Mouse (Mus musculus) brain, embryonic 18.5 days (tissue): ENCODE measurements around the gene Spag7.

ENCODE experiments used
- DNase-seq: peaks from one replicate; pipeline ENCODE4 v3.0.0-alpha.2; 2012; ENCODE audit warnings: low read depth, low spot score

Gene Spag7

GRCm38 (mm10) chr11:70643051-70643450 lies 26.2 kb downstream of the Spag7 start:
- no peak for DNase-seq

- DNase-seq, result no peak
Measured at GRCm38 (mm10) chr11:70641241-70641640, 28.0 kb downstream of the Spag7 start.

GRCm38 (mm10) chr11:70639976-70640375 lies 29.2 kb downstream of the Spag7 start:
- no peak for DNase-seq

- DNase-seq, result no peak
Measured at GRCm38 (mm10) chr11:70638714-70639278, 30.4 kb downstream of the Spag7 start, which contains the start of gene Gp1ba. Gp1ba (plus strand) TSS chr11:70639122.

DNA sequence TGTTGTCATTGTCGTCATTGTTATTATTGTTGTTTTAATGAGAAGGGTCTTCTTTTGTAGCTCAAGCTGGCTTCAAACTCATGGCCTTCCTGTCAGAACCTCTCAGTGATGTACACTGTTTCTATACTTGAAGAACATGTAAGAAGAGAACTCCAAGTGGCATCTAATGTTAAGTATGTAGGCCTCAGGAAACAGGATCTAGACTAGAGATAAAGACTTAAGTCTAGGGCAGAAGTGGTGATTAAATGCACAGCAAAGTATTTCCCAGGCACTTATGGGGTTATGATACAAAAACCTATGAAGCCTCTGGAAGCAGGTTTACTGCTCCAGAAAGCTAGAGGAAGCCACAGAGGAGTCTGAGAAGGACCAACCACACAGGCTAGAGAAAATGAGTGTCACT lies 30.9 kb downstream of the Spag7 start:
- DNase-seq, result no peak

GRCm38 (mm10) chr11:70637764-70638163 lies 31.5 kb downstream of the Spag7 start:
- DNase-seq, result no peak

- DNase-seq, result no peak
Measured at GRCm38 (mm10) chr11:70635601-70636000, 33.6 kb downstream of the Spag7 start.

DNA sequence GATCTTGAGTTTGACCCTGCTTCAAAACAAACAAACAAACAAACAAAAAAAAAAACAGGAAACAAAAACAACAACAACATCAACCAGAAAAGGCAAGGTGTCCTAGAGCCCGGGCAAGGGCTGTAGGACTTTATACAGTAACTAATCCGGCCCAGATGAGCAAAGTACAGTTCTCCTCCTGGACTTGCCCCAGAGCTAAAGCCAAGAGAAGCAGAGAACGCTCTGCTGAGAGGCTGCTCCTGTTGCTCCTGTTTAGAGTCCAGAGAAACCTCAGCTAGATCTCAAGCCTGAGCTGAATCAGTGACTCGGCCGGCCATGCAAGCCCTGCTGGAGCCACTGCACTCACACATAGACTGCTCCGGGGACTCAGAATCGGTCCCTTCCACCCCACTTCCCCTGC lies 39.1 kb downstream of the Spag7 start:
- DNase-seq, result no peak

- DNase-seq, result no peak
Measured at GRCm38 (mm10) chr11:70629557-70629956, 39.7 kb downstream of the Spag7 start.

GRCm38 (mm10) chr11:70628431-70628830 lies 40.8 kb downstream of the Spag7 start:
- no peak for DNase-seq

DNA sequence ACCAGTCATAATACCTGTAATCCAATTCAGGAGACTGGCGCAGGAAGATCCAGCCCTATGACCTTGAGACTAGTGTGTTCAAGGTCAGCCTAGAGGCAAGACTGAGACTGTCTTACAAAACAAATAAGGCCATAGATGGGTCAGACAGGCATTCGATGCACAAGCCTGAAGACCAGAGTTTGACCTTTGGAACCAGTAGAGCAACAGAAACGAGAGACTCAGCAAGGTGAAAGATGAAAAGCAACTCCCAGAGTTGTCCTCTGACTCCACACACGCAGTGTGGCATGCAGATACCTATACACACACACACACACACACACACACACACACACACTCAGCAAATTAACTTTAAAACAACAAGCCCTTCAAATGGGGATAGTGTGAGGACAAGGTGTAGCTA lies 42.3 kb downstream of the Spag7 start:
- no peak for DNase-seq

DNA sequence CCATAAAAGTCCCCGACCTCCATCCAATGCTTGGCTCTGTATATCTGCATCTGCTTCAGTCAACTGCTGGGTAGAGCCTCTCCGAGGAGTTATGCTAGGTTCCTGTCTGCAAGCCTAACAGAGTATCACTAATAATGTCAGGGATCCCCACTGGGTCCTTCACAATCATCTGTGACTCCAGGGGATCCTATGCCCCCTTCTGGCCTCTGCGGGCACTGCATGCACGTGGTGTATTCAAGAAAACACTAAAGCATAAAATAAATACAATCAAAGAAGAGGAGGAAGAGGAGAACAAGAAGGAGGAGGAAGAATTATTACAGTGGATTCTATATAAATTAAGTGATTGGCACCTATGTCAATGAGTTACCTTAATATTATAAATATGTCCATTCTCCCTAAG lies 43.7 kb downstream of the Spag7 start:
- DNase-seq, result no peak

DNA sequence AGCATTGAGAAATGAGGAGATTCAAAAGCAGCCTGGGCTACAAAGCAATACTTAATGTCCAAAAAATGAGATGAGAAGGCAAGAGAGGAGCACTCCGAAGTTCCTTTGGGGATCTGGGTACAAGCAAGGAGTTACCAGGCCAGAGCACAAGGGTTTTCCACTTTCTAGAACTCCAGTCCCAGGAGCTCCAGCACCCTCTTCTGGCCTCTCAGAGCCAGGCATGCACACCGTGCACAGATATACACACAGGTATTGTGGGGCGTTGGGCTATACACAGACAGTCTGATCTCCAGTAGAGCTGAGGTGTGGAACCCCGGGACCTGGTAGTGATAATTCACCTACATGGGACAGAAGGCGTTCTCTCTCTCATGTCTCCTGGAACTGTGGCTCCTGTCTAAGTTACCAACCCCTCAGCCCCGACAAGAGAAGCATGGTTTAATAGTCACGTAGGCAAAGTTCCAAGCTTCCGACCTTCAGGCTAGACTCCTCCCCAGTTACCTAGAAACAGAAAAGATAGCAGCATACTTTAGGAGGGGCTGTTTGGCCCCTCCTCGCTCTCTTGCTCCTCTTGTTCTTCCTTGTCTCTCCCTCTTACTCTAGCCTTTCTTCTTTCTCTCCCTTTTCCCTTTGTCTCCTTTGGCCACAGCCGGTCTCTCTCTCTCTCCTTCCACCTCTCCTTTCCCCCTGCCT lies 46.0 kb downstream of the Spag7 start:
- DNase-seq, result no peak

GRCm38 (mm10) chr11:70621972-70622814 lies 47.0 kb downstream of the Spag7 start:
- DNase-seq, result no peak

DNA sequence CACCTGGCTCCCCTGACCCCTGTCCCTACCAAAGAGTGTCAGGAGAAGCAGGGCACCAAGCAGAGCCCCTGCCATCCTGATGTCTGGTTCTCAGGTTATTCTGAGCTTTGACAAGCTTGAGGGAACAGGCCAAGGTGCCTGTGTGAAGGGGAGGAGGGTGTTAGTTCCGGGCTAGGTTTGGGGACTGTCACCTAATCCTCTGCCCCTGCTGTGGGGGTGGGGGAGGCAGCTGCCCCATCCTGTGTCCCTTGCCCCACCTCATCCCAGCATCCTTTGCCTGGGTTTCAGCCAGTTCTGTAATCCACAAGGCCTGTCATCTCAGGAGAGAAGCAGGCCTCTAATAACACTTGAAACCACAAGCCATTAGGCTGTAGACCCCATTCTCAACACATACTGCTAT lies 50.1 kb downstream of the Spag7 start, which contains the start of gene Chrne:
Gene Chrne (minus strand): TSS at position 116 of the 400 bp plus-strand sequence.
- no peak for DNase-seq

GRCm38 (mm10) chr11:70615516-70616093 lies 53.6 kb downstream of the Spag7 start, which contains the start of gene 4930544D05Rik:
4930544D05Rik (plus strand) TSS chr11:70615848.
- no peak for DNase-seq

DNA sequence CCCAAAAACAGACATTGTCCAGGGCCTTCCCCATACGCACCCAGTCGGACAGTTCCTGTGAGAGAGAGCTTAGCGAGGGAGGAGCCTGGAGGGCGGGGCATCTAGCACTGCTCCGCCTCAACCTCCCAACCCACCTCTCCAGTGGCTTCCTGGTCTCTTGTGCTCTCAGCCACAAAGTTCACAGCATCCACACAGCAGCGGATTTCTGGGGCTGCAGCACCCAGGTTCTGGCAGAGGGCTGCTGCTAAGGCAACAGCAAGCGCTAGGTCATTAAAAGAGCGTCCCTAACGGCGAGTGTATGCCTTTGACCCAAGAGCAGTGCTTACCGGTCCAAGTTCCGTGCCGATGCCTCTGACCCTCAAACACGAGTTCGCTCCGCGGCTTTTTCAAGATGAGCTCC lies 54.1 kb downstream of the Spag7 start:
- DNase-seq, result no peak
